Mouse (Mus musculus) ES-Bruce4 (cell line): Measurements from ENCODE around the gene Asb5. TPM values are rescaled to one million over a fixed set of nuclear protein-coding genes. Genes with fewer than 3 reads are reported as not detected.

ENCODE experiments used
- H3K27ac ChIP-seq: 2 replicates; pipeline ENCODE4 v1.5.1; 2012; ENCODE audit warnings: low read length, inconsistent platforms; ENCODE audit not compliant: insufficient read depth
- H3K27me3 ChIP-seq: 2 replicates; pipeline ENCODE4 v1.6.1; 2012; ENCODE audit warnings: mild to moderate bottlenecking, low read length, inconsistent platforms; ENCODE audit not compliant: control insufficient read depth, poor library complexity, insufficient read depth, severe bottlenecking
- H3K36me3 ChIP-seq: 2 replicates; pipeline ENCODE4 v1.6.1; 2012; ENCODE audit warnings: inconsistent platforms, mild to moderate bottlenecking, low read length, moderate library complexity; ENCODE audit not compliant: control insufficient read depth, poor library complexity, insufficient read depth, severe bottlenecking
- H3K4me1 ChIP-seq: one replicate; pipeline ENCODE4 v1.8.1; 2011; ENCODE audit warnings: low read length; ENCODE audit not compliant: control insufficient read depth, insufficient read depth
- H3K4me3 ChIP-seq: 2 replicates; pipeline ENCODE4 v1.5.1; 2011; ENCODE audit warnings: low read depth, mild to moderate bottlenecking, low read length
- H3K9ac ChIP-seq: 2 replicates; pipeline ENCODE4 v1.6.1; 2012; ENCODE audit warnings: low read depth, mild to moderate bottlenecking, inconsistent platforms; ENCODE audit not compliant: poor library complexity, severe bottlenecking
- H3K9me3 ChIP-seq: replicated peaks from 2 replicates; pipeline ENCODE4 v1.6.1; 2012; ENCODE audit warnings: mild to moderate bottlenecking, low read length, inconsistent platforms; ENCODE audit not compliant: control insufficient read depth, poor library complexity, insufficient read depth, severe bottlenecking
- CTCF ChIP-seq: IDR thresholded peaks from one replicate; pipeline ENCODE4 v1.8.1; 2011; ENCODE audit warnings: low read depth, low read length
- EP300 ChIP-seq: IDR thresholded peaks from 2 replicates; pipeline ENCODE4 v1.6.1; 2011; ENCODE audit warnings: low read depth, low read length; ENCODE audit not compliant: insufficient read depth
- POLR2A ChIP-seq: IDR thresholded peaks from one replicate; pipeline ENCODE4 v1.8.1; 2011; ENCODE audit warnings: low read length; ENCODE audit not compliant: insufficient read depth
- polyA plus RNA-seq: library from polyadenylated mRNA; stranded (reverse); fragments of >200 nt; gene quantifications from 2 replicates; pipeline ENCODE4 v1.2.4, GENCODE M21; 2011; ENCODE audit warnings: low read depth; ENCODE audit not compliant: missing spikeins, insufficient read depth, insufficient read length

Gene Asb5
- polyA plus RNA-seq, 1 experiment, result not detected

- H3K36me3 ChIP-seq, result peaks cover 18% of the 10 kb centered on the region
- no peaks in the 10 kb centered on the region for H3K27me3 ChIP-seq
- H3K9ac ChIP-seq, result no peak overlapping the region
- H3K9me3 ChIP-seq, result no peaks in the 10 kb centered on the region
- H3K4me3 ChIP-seq, result no peak overlapping the region
- no peak overlapping the region for H3K27ac ChIP-seq
- H3K4me1 ChIP-seq, result peaks cover under 1% of the 10 kb centered on the region
- TF ChIP-seq CTCF (no peak), POLR2A (no peak), EP300 (no peak)
These were observed 2.7 kb upstream of the Asb5 start for GRCm38 (mm10) chr8:54526700-54527099.

DNA sequence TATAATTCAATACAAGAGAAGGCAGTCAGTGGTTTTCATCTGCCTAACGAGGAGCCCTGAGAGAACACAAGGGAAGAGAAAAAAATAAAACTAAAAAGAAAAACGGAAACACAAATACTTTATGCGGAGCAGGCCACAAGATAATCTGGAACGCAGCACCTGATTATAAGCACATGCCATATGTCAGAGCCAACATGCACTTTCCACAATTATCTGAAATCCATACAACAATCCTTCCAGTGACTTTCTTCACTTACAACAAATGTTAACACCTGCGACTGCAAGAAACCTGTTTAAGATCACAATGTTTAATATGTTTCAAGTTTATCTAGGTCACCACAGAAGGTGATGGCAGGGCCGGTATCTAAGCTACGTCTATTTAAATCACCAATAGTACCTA is 809 bp upstream of the Asb5 start:
- Histone ChIP-seq H3K36me3 (peaks cover 13% of the 10 kb centered on the region), H3K4me1 (no peaks in the 10 kb centered on the region), H3K9ac (peak overlapping the region; percentile 70), H3K27ac (no peak overlapping the region), H3K27me3 (peaks cover 1% of the 10 kb centered on the region; the same call in 1 of the 2 replicates), H3K4me3 (no peak overlapping the region), H3K9me3 (no peaks in the 10 kb centered on the region)
- TF ChIP-seq EP300, result no peak
- TF ChIP-seq CTCF, result no peak
- no peak for TF ChIP-seq POLR2A

DNA sequence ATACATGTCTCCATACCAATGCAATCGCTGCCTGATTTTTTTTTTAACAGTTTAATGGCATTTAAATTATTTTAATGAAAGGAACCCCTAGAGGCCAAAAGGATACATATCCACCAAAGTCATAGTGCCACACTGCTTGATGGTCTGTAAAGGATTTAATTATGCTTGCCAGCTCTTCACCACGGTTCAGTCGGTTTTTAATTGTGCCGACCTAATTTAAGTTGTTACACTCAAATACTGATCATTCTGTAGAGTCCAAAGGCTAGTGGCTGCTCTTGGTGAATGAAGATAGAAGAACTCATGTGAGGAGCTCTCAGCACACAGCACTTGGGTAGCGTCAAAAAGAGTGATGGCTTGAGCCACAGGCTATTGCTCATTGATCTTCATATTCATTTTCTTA is 5.8 kb downstream of the Asb5 start:
- Histone ChIP-seq H3K4me3 (no peak overlapping the region), H3K36me3 (no peaks in the 10 kb centered on the region), H3K27ac (no peak overlapping the region), H3K9me3 (no peaks in the 10 kb centered on the region), H3K9ac (no peak overlapping the region), H3K27me3 (peaks cover 1% of the 10 kb centered on the region; the same call in 1 of the 2 replicates), H3K4me1 (no peaks in the 10 kb centered on the region)
- TF ChIP-seq EP300 (no peak), CTCF (no peak), POLR2A (no peak)

GRCm38 (mm10) chr8:54537285-54537684 is 7.9 kb downstream of the Asb5 start:
- H3K36me3 ChIP-seq, result no peaks in the 10 kb centered on the region
- H3K9ac ChIP-seq, result no peak overlapping the region
- no peak for TF ChIP-seq EP300
- no peak for TF ChIP-seq CTCF
- no peak for TF ChIP-seq POLR2A
- no peaks in the 10 kb centered on the region for H3K9me3 ChIP-seq
- H3K27me3 ChIP-seq, result peaks cover 1% of the 10 kb centered on the region; the same call in 1 of the 2 replicates
- H3K4me1 ChIP-seq, result no peaks in the 10 kb centered on the region
- H3K27ac ChIP-seq, result no peak overlapping the region
- H3K4me3 ChIP-seq, result no peak overlapping the region

DNA sequence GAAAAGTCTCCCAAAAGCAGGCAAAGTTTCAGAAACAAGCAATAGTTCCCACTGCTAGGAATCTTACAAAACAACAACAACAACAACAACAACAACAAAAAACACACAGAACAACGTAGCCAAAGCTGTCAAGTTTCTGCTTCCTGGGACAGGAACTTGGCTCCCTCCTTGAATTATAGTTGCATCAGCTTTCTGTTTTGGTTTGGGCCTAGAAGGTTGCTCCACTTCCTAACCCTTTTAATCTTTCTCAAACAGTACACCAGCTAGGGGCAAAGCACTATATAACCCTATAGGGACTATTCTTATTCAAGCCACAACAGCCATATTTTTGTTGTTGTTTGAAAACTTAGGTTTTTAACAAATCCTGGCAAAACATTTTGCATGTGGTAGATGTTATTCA is 12.0 kb downstream of the Asb5 start:
- no peak overlapping the region for H3K4me3 ChIP-seq
- no peaks in the 10 kb centered on the region for H3K9me3 ChIP-seq
- TF ChIP-seq POLR2A (no peak), CTCF (no peak), EP300 (no peak)
- H3K4me1 ChIP-seq, result no peaks in the 10 kb centered on the region
- no peaks in the 10 kb centered on the region for H3K36me3 ChIP-seq
- no peak overlapping the region for H3K27ac ChIP-seq
- no peak overlapping the region for H3K9ac ChIP-seq
- no peaks in the 10 kb centered on the region for H3K27me3 ChIP-seq

DNA sequence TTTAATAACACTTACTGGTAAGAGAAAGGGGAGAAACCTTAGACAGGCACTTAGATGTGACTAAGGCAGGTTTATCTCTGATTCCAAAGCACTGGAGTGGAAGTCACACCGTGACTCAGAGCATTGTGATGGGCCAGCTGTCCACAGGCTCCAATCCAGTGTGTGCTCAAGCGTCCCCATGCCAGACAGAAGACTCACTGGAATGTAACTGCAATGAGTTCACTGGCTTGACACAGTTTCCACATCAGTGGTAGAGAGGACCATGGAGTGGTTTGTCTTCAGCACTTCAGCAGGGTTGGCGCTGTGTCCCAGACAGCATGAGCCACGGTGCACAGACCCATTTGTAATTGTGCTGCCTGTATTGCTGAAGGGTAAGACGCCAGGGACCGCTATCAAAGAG is 19.0 kb downstream of the Asb5 start:
- TF ChIP-seq CTCF, result no peak
- no peak for TF ChIP-seq EP300
- Histone ChIP-seq H3K27ac (no peak overlapping the region), H3K9ac (no peak overlapping the region), H3K27me3 (no peaks in the 10 kb centered on the region), H3K9me3 (no peaks in the 10 kb centered on the region), H3K4me1 (no peaks in the 10 kb centered on the region), H3K4me3 (no peak overlapping the region), H3K36me3 (no peaks in the 10 kb centered on the region)
